Mouse (Mus musculus): ENCODE measurements around the gene Matk. TPM values are rescaled to one million over a fixed set of nuclear protein-coding genes. Genes with fewer than 3 reads are reported as not detected.

Matk gene
- total RNA-seq, 1 experiment = 0.85 TPM

GRCm38 (mm10) chr10:81289278-81289677, 36.5 kb downstream of the Matk start:
- no peak overlapping the region for H3K9ac ChIP-seq (ENCODE audit: insufficient read depth, low read depth, low read length, poor library complexity, severe bottlenecking)
- DNase-seq (ENCODE audit: low read depth, low spot score) = peak; percentile 78
- TF ChIP-seq MAFK (IDR thresholded peaks at IDR 0.05; ENCODE audit: insufficient read depth, low read depth, low read length) = no peak
- no peak for TF ChIP-seq CHD2 (IDR thresholded peaks at IDR 0.05; ENCODE audit: low read depth, low read length)
- peak; percentile 18; the same call in 1 of the 2 replicates for TF ChIP-seq ZC3H11A (IDR thresholded peaks at IDR 0.05; ENCODE audit: borderline replicate concordance, low read depth, low read length)
- TF ChIP-seq HCFC1 (IDR thresholded peaks at IDR 0.05; ENCODE audit: borderline replicate concordance, insufficient read depth, low read length) = no peak
- no peak for TF ChIP-seq ZNF384 (IDR thresholded peaks at IDR 0.05; ENCODE audit: low read depth, low read length)
- H3K4me3 ChIP-seq (ENCODE audit: insufficient read depth in 1 of 2, low read depth in 1 of 2, low read length in 2 of 2, poor library complexity in 1 of 2, severe bottlenecking in 1 of 2) = no peak overlapping the region
- no peak overlapping the region for H3K27ac ChIP-seq (ENCODE audit: insufficient read depth, low read depth, low read length, poor library complexity, severe bottlenecking)
- H3K36me3 ChIP-seq (ENCODE audit: control insufficient read depth, insufficient read depth, low read length, poor library complexity, severe bottlenecking) = no peaks in the 10 kb centered on the region
- in situ Hi-C loops (cut with MboI; ENCODE audit: low sequenced_read_pairs in 2 of 2, unreplicated experiment in 2 of 2) = no loop called here
- peaks cover 4 to 30% of the 10 kb centered on the region in 2 experiments for H3K4me1 ChIP-seq (ENCODE audit: control insufficient read depth in 2 of 2, insufficient read depth in 2 of 2, low read length in 2 of 2, poor library complexity in 1 of 2)
- H3K9me3 ChIP-seq (ENCODE audit: control insufficient read depth, insufficient read depth, low read depth, low read length) = no peaks in the 10 kb centered on the region

DNA sequence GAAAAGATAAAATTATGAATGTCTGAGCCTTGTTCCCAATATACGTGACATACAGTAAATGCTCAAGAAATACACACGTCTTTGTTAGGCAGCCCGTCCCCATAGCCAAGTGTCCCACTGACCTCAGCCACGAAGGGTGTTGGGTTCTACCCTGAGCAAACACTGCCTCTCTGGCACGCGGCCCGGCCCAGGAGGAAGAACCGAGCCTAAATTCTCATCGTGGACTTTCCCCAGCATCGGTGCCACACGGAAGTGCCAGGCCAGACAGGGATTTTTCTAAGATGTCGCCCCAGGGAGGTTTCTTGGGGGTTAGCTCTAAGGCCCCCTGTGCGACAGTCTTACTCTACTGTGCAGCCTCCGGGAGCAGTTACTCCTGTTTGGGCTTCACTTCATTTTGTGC, 37.1 kb downstream of the Matk start:
- DNase-seq (ENCODE audit: low read depth, low spot score) = no peak
- in situ Hi-C loops (cut with MboI; ENCODE audit: low sequenced_read_pairs in 2 of 2, unreplicated experiment in 2 of 2) = no loop called here
- H3K4me1 ChIP-seq (ENCODE audit: control insufficient read depth in 2 of 2, insufficient read depth in 2 of 2, low read length in 2 of 2, poor library complexity in 1 of 2) = peaks cover 4 to 32% of the 10 kb centered on the region in 2 experiments
- no peaks in the 10 kb centered on the region for H3K9me3 ChIP-seq (ENCODE audit: control insufficient read depth, insufficient read depth, low read depth, low read length)
- TF ChIP-seq CHD2 (IDR thresholded peaks at IDR 0.05; ENCODE audit: low read depth, low read length) (no peak), MAFK (IDR thresholded peaks at IDR 0.05; ENCODE audit: insufficient read depth, low read depth, low read length) (no peak), ZC3H11A (IDR thresholded peaks at IDR 0.05; ENCODE audit: borderline replicate concordance, low read depth, low read length) (no peak), ZNF384 (IDR thresholded peaks at IDR 0.05; ENCODE audit: low read depth, low read length) (no peak), HCFC1 (IDR thresholded peaks at IDR 0.05; ENCODE audit: borderline replicate concordance, insufficient read depth, low read length) (no peak)
- no peaks in the 10 kb centered on the region for H3K36me3 ChIP-seq (ENCODE audit: control insufficient read depth, insufficient read depth, low read length, poor library complexity, severe bottlenecking)
- no peak overlapping the region for H3K27ac ChIP-seq (ENCODE audit: insufficient read depth, low read depth, low read length, poor library complexity, severe bottlenecking)
- H3K9ac ChIP-seq (ENCODE audit: insufficient read depth, low read depth, low read length, poor library complexity, severe bottlenecking) = no peak overlapping the region
- no peak overlapping the region for H3K4me3 ChIP-seq (ENCODE audit: insufficient read depth in 1 of 2, low read depth in 1 of 2, low read length in 2 of 2, poor library complexity in 1 of 2, severe bottlenecking in 1 of 2)

GRCm38 (mm10) chr10:81290698-81291460, 38.1 kb downstream of the Matk start:
- Histone ChIP-seq H3K27ac (ENCODE audit: insufficient read depth, low read depth, low read length, poor library complexity, severe bottlenecking) (no peak overlapping the region), H3K36me3 (ENCODE audit: control insufficient read depth, insufficient read depth, low read length, poor library complexity, severe bottlenecking) (peaks cover 5% of the 10 kb centered on the region; the same call in 1 of the 2 replicates), H3K4me3 (ENCODE audit: insufficient read depth in 1 of 2, low read depth in 1 of 2, low read length in 2 of 2, poor library complexity in 1 of 2, severe bottlenecking in 1 of 2) (peak overlapping the region; percentile 40 to 45; a peak in 3 of 4 replicates), H3K9me3 (ENCODE audit: control insufficient read depth, insufficient read depth, low read depth, low read length) (no peaks in the 10 kb centered on the region), H3K9ac (ENCODE audit: insufficient read depth, low read depth, low read length, poor library complexity, severe bottlenecking) (0 out of 2 replicates have a peak overlapping the region, but pooled peaks have one; percentile 12), H3K4me1 (ENCODE audit: control insufficient read depth in 2 of 2, insufficient read depth in 2 of 2, low read length in 2 of 2, poor library complexity in 1 of 2) (peaks cover 4 to 32% of the 10 kb centered on the region in 2 experiments)
- in situ Hi-C loops (cut with MboI; ENCODE audit: low sequenced_read_pairs in 2 of 2, unreplicated experiment in 2 of 2) = no loop called here
- TF ChIP-seq ZC3H11A (IDR thresholded peaks at IDR 0.05; ENCODE audit: borderline replicate concordance, low read depth, low read length) (no peak), HCFC1 (IDR thresholded peaks at IDR 0.05; ENCODE audit: borderline replicate concordance, insufficient read depth, low read length) (no peak), ZNF384 (IDR thresholded peaks at IDR 0.05; ENCODE audit: low read depth, low read length) (no peak), MAFK (IDR thresholded peaks at IDR 0.05; ENCODE audit: insufficient read depth, low read depth, low read length) (no peak), CHD2 (IDR thresholded peaks at IDR 0.05; ENCODE audit: low read depth, low read length) (no peak)
- no peak for DNase-seq (ENCODE audit: low read depth, low spot score)

- TF ChIP-seq HCFC1 (IDR thresholded peaks at IDR 0.05; ENCODE audit: borderline replicate concordance, insufficient read depth, low read length) (no peak), ZC3H11A (IDR thresholded peaks at IDR 0.05; ENCODE audit: borderline replicate concordance, low read depth, low read length) (no peak), MAFK (IDR thresholded peaks at IDR 0.05; ENCODE audit: insufficient read depth, low read depth, low read length) (no peak), ZNF384 (IDR thresholded peaks at IDR 0.05; ENCODE audit: low read depth, low read length) (no peak), CHD2 (IDR thresholded peaks at IDR 0.05; ENCODE audit: low read depth, low read length) (no peak)
- Histone ChIP-seq H3K27ac (ENCODE audit: insufficient read depth, low read depth, low read length, poor library complexity, severe bottlenecking) (no peak within 1 kb of the TSS), H3K4me3 (ENCODE audit: insufficient read depth in 1 of 2, low read depth in 1 of 2, low read length in 2 of 2, poor library complexity in 1 of 2, severe bottlenecking in 1 of 2) (peak within 1 kb of the TSS; percentile 40 to 45; a peak in 3 of 4 replicates), H3K36me3 (ENCODE audit: control insufficient read depth, insufficient read depth, low read length, poor library complexity, severe bottlenecking) (peaks cover 5% of the 10 kb centered on the region; the same call in 1 of the 2 replicates), H3K4me1 (ENCODE audit: control insufficient read depth in 2 of 2, insufficient read depth in 2 of 2, low read length in 2 of 2, poor library complexity in 1 of 2) (peaks cover 4 to 32% of the 10 kb centered on the region in 2 experiments), H3K9me3 (ENCODE audit: control insufficient read depth, insufficient read depth, low read depth, low read length) (no peaks in the 10 kb centered on the region), H3K9ac (ENCODE audit: insufficient read depth, low read depth, low read length, poor library complexity, severe bottlenecking) (0 out of 2 replicates have a peak within 1 kb of the TSS, but pooled peaks have one; percentile 12)
- in situ Hi-C loops (cut with MboI; ENCODE audit: low sequenced_read_pairs in 2 of 2, unreplicated experiment in 2 of 2) = no loop called here
- DNase-seq (ENCODE audit: low read depth, low spot score) = no peak
These were observed 38.9 kb downstream of the Matk start, which contains the start of gene Tjp3 for GRCm38 (mm10) chr10:81291511-81292104. Gene Tjp3 (minus strand): TSS chr10:81291581.

Measured in ES-E14 (cell line).